8 mouse cellular contexts compared by ENCODE assay signal in the genomic region with DNA sequence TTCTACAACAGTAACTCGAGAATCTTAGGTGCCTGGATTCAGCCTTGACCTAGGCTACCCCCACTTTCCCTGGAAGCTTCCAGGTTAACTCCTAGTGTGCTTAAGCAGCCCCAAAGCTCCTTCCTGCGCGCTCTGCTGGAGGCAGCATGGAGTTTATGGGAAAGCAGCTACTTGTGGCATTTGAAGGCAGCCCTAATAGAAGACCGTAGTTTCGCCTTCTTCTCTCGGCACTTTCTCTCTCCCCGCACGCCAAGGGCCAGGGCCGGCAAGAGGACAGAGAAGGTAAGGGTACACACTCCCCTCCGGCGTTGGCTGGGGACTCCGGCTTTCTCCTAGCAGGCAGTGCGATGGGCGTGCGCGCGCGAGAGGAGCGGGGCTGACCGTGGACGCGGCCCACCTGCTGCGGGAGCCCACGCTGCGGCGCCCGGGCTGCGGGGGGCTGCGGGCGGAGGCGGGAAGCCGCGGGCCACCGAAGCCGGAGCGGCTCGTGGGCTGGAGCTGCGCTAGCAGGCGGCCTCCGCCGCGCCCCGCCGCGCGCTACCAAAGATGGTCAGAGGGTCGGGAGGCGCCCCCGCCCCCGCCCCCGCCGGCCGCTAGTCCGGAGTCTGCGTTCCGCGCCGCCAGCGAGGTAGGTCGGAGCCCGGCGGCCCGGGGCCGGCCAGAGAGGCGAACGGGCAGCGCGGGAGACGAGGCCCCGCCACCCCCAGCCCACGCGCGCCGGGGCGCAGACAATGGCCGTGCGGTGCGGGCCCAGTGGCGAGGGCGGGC. TPM values are rescaled to one million over a fixed set of nuclear protein-coding genes. Genes with fewer than 3 reads are reported as not detected.
DNase-seq lines count a peak whose midpoint lies in the region; ATAC-seq and TF ChIP-seq lines count a peak whose summit lies in the region.

No protein-coding gene starts in this region.

- H3K36me3 ChIP-seq in ES-E14 (ENCODE audit: control insufficient read depth, insufficient read depth, low read length, poor library complexity, severe bottlenecking) = no peaks in the 10 kb centered on the region
- H3K36me3 ChIP-seq in heart, embryonic 16.5 days (ENCODE audit: control insufficient read depth, insufficient read depth) = peaks cover 7% of the 10 kb centered on the region

- peak; percentile 58 for ATAC-seq in erythroid progenitor cell, adult 5-6 weeks (replicated peaks; ENCODE audit: low FRiP score, poor library complexity, severe bottlenecking)
- peak; percentile 85 for ATAC-seq in heart, embryonic 16.5 days (replicated peaks; ENCODE audit: extremely low read depth, insufficient read depth, low FRiP score)

- WGBS in heart, embryonic 16.5 days = 0% methylated on average over 63 of the region's 80 CpGs

- peak; percentile 54 for TF ChIP-seq POLR2A in brain, embryonic 14.5 days (IDR thresholded peaks at IDR 0.05; ENCODE audit: borderline replicate concordance, extremely low read depth, insufficient read depth, insufficient read length, poor library complexity, severe bottlenecking)

- H3K27me3 ChIP-seq in heart, embryonic 16.5 days (ENCODE audit: control insufficient read depth, insufficient read depth, low read length) = no peaks in the 10 kb centered on the region

- no peaks in the 10 kb centered on the region for H3K9me3 ChIP-seq in ES-E14 (ENCODE audit: control insufficient read depth, insufficient read depth, low read depth, low read length)
- no peaks in the 10 kb centered on the region for H3K9me3 ChIP-seq in heart, embryonic 16.5 days (replicated peaks; ENCODE audit: control insufficient read depth, low read length)

- H3K9ac ChIP-seq in ES-E14 (ENCODE audit: insufficient read depth, low read depth, low read length, poor library complexity, severe bottlenecking) = peak overlapping the region; percentile 87
- peak overlapping the region; percentile 95 for H3K9ac ChIP-seq in heart, embryonic 16.5 days (ENCODE audit: low read length)

- H3K4me1 ChIP-seq in ES-E14 (ENCODE audit: control insufficient read depth in 2 of 2, insufficient read depth in 2 of 2, low read length in 2 of 2, poor library complexity in 1 of 2) = peaks cover 0 to 3% of the 10 kb centered on the region in 2 experiments; a peak in 1 of 4 replicates
- peaks cover 15% of the 10 kb centered on the region for H3K4me1 ChIP-seq in heart, embryonic 16.5 days (ENCODE audit: control insufficient read depth, insufficient read depth, low read length)

- peak overlapping the region; percentile 67 for H3K4me2 ChIP-seq in heart, embryonic 16.5 days (ENCODE audit: low read depth, low read length)

- in situ Hi-C loops in ES-E14 (cut with MboI; ENCODE audit: low sequenced_read_pairs in 2 of 2, unreplicated experiment in 2 of 2) = no loop called here

- H3K27ac ChIP-seq in ES-E14 (ENCODE audit: insufficient read depth, low read depth, low read length, poor library complexity, severe bottlenecking) = no peak overlapping the region
- H3K27ac ChIP-seq in heart, embryonic 16.5 days (ENCODE audit: low read length) = peak overlapping the region; percentile 98

- peak overlapping the region; percentile 69 to 93 for H3K4me3 ChIP-seq in ES-E14 (ENCODE audit: insufficient read depth in 1 of 2, low read depth in 1 of 2, low read length in 2 of 2, poor library complexity in 1 of 2, severe bottlenecking in 1 of 2)
- peak overlapping the region; percentile 90 for H3K4me3 ChIP-seq in heart, embryonic 16.5 days (ENCODE audit: low read length)

- peak; percentile 20 for DNase-seq in ES-E14 (ENCODE audit: low read depth, low spot score)
- peak; percentile 84 for DNase-seq in brain, embryonic 14.5 days (ENCODE audit: low read depth)
- peak; percentile 6 to 57 for DNase-seq in kidney, postnatal 36 days
- DNase-seq in lung, postnatal 10 days = peak; percentile 59
- peak; percentile 58 for DNase-seq in ovary, postnatal 36 days (ENCODE audit: low spot score)
- peak; percentile 38 for DNase-seq in urinary bladder, postnatal 14 days (ENCODE audit: low spot score)

- TF ChIP-seq CTCF in brain, embryonic 14.5 days (IDR thresholded peaks at IDR 0.05; ENCODE audit: borderline replicate concordance, extremely low read depth, insufficient read depth, insufficient read length) = no peak

TF ChIP-seq in ES-E14, 5 proteins besides CTCF, POLR2A, EP300 and RAD21:
- no peak for TF ChIP-seq ZNF384 (IDR thresholded peaks at IDR 0.05; ENCODE audit: low read depth, low read length)
- TF ChIP-seq CHD2 (IDR thresholded peaks at IDR 0.05; ENCODE audit: low read depth, low read length) = no peak

RNA-seq across cellular contexts. Expression of gene Klhl23, which starts 0.8 kb away (rescaled TPM):
- total RNA-seq in ES-E14 (2012; rRNA removed) = 2.7 and 5.0 TPM in 2 replicates
- 39.4 and 56.3 TPM in 2 replicates for polyA plus RNA-seq in brain, embryonic 14.5 days (2012; rRNA removed)
- 4.0 and 6.7 TPM in 2 replicates for total RNA-seq in erythroid progenitor cell, adult 5-6 weeks (2015; ENCODE audit: low replicate concordance)
- 1.6 and 12.1 TPM in 2 replicates for total RNA-seq in erythroid progenitor cell, adult 5-6 weeks (2017; ENCODE audit: low replicate concordance)
- polyA plus RNA-seq in heart, embryonic 16.5 days (2015; fragmentation: Nextera tagmentation; extraction: Ambion mirVana) = 57.5 and 57.6 TPM in 2 replicates

RNA-seq across cellular contexts. Expression of gene Phospho2, which starts 33.1 kb away (rescaled TPM):
- total RNA-seq in ES-E14 (2012; rRNA removed) = 8.0 and 9.6 TPM in 2 replicates
- 46.7 and 51.7 TPM in 2 replicates for polyA plus RNA-seq in brain, embryonic 14.5 days (2012; rRNA removed)
- 10.5 and 10.9 TPM in 2 replicates for total RNA-seq in erythroid progenitor cell, adult 5-6 weeks (2015; ENCODE audit: low replicate concordance)
- 15.1 and 16.3 TPM in 2 replicates for total RNA-seq in erythroid progenitor cell, adult 5-6 weeks (2017; ENCODE audit: low replicate concordance)
- polyA plus RNA-seq in heart, embryonic 16.5 days (2015; fragmentation: Nextera tagmentation; extraction: Ambion mirVana) = 20.4 and 22.4 TPM in 2 replicates

RNA-seq across cellular contexts. Expression of gene Ccdc173, which starts 33.2 kb away (rescaled TPM):
- 0.98 and 1.1 TPM in 2 replicates for total RNA-seq in ES-E14 (2012; rRNA removed)
- polyA plus RNA-seq in brain, embryonic 14.5 days (2012; rRNA removed) = 2.1 and 3.5 TPM in 2 replicates
- total RNA-seq in erythroid progenitor cell, adult 5-6 weeks (2015; ENCODE audit: low replicate concordance) = not detected in 2 replicates
- 1.3 TPM in 1 of 2 replicates, not detected in the other for total RNA-seq in erythroid progenitor cell, adult 5-6 weeks (2017; ENCODE audit: low replicate concordance)
- 1.3 and 1.8 TPM in 2 replicates for polyA plus RNA-seq in heart, embryonic 16.5 days (2015; fragmentation: Nextera tagmentation; extraction: Ambion mirVana)

RNA-seq across cellular contexts. Expression of gene Ssb, which starts 38.8 kb away (rescaled TPM):
- 118 and 191 TPM in 2 replicates for total RNA-seq in ES-E14 (2012; rRNA removed)
- 119 and 122 TPM in 2 replicates for polyA plus RNA-seq in brain, embryonic 14.5 days (2012; rRNA removed)
- total RNA-seq in erythroid progenitor cell, adult 5-6 weeks (2015; ENCODE audit: low replicate concordance) = 160 and 179 TPM in 2 replicates
- total RNA-seq in erythroid progenitor cell, adult 5-6 weeks (2017; ENCODE audit: low replicate concordance) = 183 and 211 TPM in 2 replicates
- 177 and 193 TPM in 2 replicates for polyA plus RNA-seq in heart, embryonic 16.5 days (2015; fragmentation: Nextera tagmentation; extraction: Ambion mirVana)

Comparison
In these comparisons a context has a peak if more than half of its experiments do, and no peak if none do; other contexts are left out.
1. DNase-seq: peak in every context shown above with its lines; median percentile 84 in brain, embryonic 14.5 days; 59 in lung, postnatal 10 days; 58 in ovary, postnatal 36 days; 38 in urinary bladder, postnatal 14 days; 32 in kidney, postnatal 36 days; 20 in ES-E14.